Mouse (Mus musculus) megakaryocyte, embryonic 14.5 days (primary cell): Measurements from ENCODE around the gene Traf4. TPM values are rescaled to one million over a fixed set of nuclear protein-coding genes. Genes with fewer than 3 reads are reported as not detected.
A peak's percentile ranks its signal among the peaks of the same experiment; 100 is the strongest.

ENCODE experiments used
- H3K27me3 ChIP-seq: replicated peaks from 2 replicates; pipeline ENCODE3; 2012; ENCODE audit warnings: inconsistent platforms
- H3K36me3 ChIP-seq: replicated peaks from 2 replicates; pipeline ENCODE3; 2012; ENCODE audit warnings: low read length, inconsistent platforms, mixed read lengths
- H3K4me1 ChIP-seq: 2 replicates; pipeline ENCODE4 v1.6.1; 2012; ENCODE audit warnings: inconsistent platforms
- H3K4me3 ChIP-seq: replicated peaks from 2 replicates; pipeline ENCODE3; 2012; ENCODE audit warnings: moderate library complexity, mild to moderate bottlenecking, inconsistent platforms
- H3K9me3 ChIP-seq: 2 replicates; pipeline ENCODE4 v1.6.1; 2012; ENCODE audit warnings: inconsistent platforms
- FLI1 ChIP-seq: IDR thresholded peaks from 2 replicates; pipeline ENCODE4 v1.6.1; 2012; ENCODE audit warnings: low read length, inconsistent platforms, mixed read lengths
- GATA1 ChIP-seq: IDR thresholded peaks from 3 replicates; pipeline ENCODE4 v1.6.1; 2012; ENCODE audit warnings: mixed read lengths, low read length, inconsistent platforms, borderline replicate concordance
- polyA plus RNA-seq: library from polyadenylated mRNA; stranded (reverse); fragments of >175 nt; gene quantifications from 2 replicates; pipeline ENCODE4 v1.2.3, GENCODE M21; 2012; ENCODE audit warnings: low replicate concordance; ENCODE audit not compliant: insufficient read depth

Traf4 gene
- polyA plus RNA-seq, 1 experiment, result 6.3 TPM

DNA sequence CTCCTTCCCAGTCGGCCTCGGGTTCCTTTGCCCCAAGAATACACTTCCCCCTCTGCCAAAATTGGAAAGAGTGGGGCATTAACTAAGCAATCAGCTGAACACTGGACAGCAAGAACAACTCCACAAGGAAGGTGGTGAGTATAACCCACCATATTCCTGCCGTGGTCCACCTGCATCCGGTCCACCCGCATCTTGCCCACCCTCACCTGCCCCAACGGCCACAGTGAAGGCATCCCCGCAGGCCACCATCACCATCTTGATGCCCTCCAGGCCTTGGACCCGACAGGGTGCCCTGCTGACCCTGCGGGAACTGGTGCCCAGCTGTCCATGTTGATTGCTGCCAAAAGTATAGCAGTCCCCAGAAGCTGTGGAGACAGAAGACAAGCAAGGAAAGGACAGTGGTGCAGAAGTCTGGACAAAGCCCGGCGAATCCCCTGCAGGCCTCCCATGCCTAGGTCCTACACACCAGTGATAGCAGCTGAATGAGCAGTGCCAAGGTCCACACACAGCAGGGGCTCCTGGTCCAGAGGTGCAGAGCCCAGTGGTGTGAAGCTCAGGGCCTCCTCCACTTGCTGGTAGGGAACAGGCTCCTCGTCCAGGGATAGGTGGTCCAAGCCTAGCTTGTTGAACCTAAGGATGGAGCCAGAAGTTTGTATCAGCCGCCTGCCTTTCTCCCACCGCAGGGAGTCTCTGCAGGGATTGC lies 2.0 kb upstream of the Traf4 start:
- Histone ChIP-seq H3K27me3 (peaks cover 40% of the 10 kb centered on the region), H3K36me3 (peaks cover 33% of the 10 kb centered on the region), H3K4me1 (peaks cover 73% of the 10 kb centered on the region), H3K4me3 (peak overlapping the region; percentile 8), H3K9me3 (no peaks in the 10 kb centered on the region)
- TF ChIP-seq GATA1 (no peak), FLI1 (no peak)

DNA sequence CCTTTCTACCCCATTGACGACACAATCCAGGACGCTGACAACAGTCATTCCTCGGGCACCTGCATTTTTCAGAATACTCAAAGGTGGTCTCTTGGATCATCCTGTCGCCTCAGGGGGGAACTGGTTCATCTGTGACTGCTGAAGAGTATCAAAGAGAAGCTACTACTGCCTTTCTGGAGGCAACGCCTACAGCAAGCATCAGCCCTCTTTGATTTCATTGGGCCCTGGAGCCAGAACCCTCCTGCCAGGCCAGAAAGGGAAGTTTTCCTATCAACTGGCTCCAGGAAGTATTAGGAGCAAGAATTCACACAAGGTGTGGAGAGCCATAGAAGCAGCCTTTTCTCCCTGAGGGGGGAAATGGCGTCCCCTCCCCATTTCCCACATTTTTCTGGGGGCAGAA lies 1.3 kb upstream of the Traf4 start:
- TF ChIP-seq FLI1, result no peak
- TF ChIP-seq GATA1, result no peak
- H3K4me1 ChIP-seq, result peaks cover 72% of the 10 kb centered on the region

DNA sequence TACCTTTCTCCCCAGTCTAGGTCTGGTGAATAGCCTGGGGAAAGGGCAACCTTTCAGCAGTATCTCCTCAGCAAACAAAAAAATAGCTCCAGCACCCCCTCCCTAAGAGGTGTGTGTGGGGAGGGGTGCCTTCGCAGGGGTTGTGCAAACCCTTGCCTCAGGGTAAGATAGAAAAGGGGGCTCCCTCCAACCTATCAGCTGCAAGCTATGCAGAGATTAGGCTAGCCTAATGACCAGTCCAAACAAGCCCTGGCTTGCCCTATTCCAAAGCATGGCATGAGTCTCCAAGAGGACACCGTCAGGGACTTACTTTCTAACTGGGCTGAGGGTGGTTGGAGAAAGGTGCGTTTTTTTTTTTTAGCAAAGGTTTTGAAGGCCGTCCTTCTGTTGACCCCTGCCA lies 772 bp upstream of the Traf4 start:
- Histone ChIP-seq H3K27me3 (peaks cover 49% of the 10 kb centered on the region), H3K36me3 (peaks cover 33% of the 10 kb centered on the region), H3K4me1 (peaks cover 74% of the 10 kb centered on the region), H3K4me3 (peak overlapping the region; percentile 96), H3K9me3 (no peaks in the 10 kb centered on the region)
- no peak for TF ChIP-seq FLI1
- TF ChIP-seq GATA1, result no peak

More for the DNA sequence above, 1.3 kb upstream of the Traf4 start:
- H3K4me3 ChIP-seq, result no peak overlapping the region
- H3K27me3 ChIP-seq, result peaks cover 47% of the 10 kb centered on the region
- H3K9me3 ChIP-seq, result no peaks in the 10 kb centered on the region
- peaks cover 31% of the 10 kb centered on the region for H3K36me3 ChIP-seq

DNA sequence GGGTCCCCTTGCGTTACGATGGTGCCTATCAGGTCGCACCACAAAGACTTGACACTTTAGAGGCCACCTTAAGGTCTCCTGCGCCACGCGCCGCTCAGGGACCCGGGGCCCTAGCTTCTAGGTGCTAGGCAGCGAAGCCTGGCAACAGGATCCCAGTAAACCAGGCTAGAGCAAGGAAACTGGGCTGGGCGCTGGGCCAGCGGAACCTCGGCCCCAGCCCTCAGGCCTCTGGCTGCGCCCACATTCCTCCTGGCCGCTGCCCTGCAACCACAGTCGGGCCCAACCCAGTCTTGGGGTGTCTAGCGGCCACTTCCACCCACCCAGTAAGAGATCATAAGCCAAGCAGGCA lies 346 bp upstream of the Traf4 start:
- Histone ChIP-seq H3K4me3 (peak overlapping the region; percentile 96), H3K4me1 (peaks cover 78% of the 10 kb centered on the region), H3K9me3 (no peaks in the 10 kb centered on the region), H3K36me3 (peaks cover 33% of the 10 kb centered on the region), H3K27me3 (peaks cover 50% of the 10 kb centered on the region)
- no peak for TF ChIP-seq GATA1
- no peak for TF ChIP-seq FLI1

DNA sequence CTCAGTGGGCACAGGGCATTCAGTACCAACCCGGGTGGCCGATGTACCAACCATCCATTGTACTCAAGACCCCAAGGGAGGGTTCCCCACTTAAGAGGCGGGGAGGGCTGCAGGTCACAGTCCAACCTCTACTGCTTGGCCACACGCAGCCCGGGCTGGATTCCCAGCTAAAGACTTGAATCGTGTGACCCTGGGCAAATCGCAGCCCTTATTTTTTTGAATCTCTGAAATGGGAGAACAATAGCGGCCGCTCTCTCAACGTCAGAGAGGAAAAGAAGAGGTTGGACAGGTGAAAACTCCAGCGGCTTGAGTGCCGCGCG lies 825 bp downstream of the Traf4 start:
- Histone ChIP-seq H3K27me3 (peaks cover 52% of the 10 kb centered on the region), H3K4me1 (peaks cover 80% of the 10 kb centered on the region), H3K9me3 (no peaks in the 10 kb centered on the region), H3K4me3 (peak overlapping the region; percentile 96), H3K36me3 (peaks cover 41% of the 10 kb centered on the region)
- TF ChIP-seq GATA1, result no peak
- TF ChIP-seq FLI1, result no peak

DNA sequence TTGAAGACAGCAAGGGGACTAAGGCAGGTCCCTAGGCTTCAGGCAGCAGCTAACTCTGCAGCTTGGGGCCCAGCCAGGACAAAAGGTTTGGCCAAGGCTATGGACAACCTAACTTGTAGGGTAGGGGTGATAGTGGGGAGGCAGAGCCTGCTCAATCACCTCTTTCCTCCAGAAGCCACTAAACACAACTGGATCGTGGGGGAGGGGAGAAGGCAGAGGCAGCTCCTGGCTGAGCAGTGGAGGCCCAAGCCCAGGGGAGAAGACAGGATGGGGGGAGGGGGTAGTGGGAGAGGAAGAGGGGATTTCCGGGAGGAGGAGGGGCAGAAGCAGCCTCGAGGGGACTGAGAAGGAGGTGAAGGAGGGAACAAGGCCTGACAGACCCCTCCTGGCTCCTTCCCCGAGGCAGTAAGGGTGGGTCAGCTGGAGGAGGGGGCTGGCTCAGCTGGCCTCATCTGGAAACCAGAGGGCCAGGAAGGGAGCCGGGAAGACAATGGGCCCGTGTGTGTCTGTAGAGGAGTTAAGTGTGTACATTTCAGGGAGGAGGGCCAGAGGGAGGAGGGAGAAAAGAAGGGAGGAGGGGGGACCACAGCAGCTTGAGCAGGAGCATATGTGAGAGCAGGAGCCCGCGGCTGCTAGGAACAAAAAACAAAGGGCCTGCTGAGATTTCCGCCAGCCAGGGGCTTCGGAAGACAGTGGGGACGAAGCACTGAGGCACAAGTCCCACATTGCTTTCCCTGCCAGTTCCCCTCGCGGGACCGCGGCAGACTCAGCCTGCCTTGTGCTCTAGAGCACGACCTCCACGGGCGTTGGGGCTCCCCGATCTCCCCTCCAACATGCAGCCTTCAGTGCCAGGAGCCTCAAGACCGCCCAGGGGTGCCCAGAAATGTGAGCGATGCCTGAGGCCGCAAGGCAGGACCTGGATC lies 1.4 kb downstream of the Traf4 start:
- Histone ChIP-seq H3K9me3 (no peaks in the 10 kb centered on the region), H3K4me1 (peaks cover 80% of the 10 kb centered on the region), H3K36me3 (peaks cover 41% of the 10 kb centered on the region), H3K27me3 (peaks cover 49% of the 10 kb centered on the region), H3K4me3 (peak overlapping the region; percentile 96)
- no peak for TF ChIP-seq GATA1
- TF ChIP-seq FLI1, result no peak

DNA sequence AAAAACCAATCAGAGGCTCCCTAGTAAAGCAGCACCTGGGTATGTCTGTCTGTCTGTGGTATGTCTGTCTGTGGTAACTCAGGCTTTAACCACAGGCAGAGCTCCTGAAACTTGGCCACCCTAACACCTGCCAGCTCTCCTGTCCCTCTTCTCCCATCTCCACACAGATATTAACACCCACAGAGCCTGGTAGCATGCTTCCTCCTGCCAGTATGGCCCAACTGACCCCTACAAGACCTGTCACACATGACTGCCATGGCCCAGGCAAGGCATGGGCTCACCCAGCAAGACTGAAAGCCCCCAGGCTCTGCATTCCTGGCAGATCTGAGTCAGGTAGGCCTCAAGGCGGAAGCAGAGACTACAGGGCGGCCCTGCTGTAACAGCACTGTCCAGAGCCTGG lies 2.3 kb downstream of the Traf4 start:
- no peaks in the 10 kb centered on the region for H3K9me3 ChIP-seq
- peaks cover 49% of the 10 kb centered on the region for H3K27me3 ChIP-seq
- peak overlapping the region; percentile 96 for H3K4me3 ChIP-seq
- peaks cover 49% of the 10 kb centered on the region for H3K36me3 ChIP-seq
- peaks cover 81% of the 10 kb centered on the region for H3K4me1 ChIP-seq
- TF ChIP-seq GATA1 (no peak), FLI1 (no peak)

DNA sequence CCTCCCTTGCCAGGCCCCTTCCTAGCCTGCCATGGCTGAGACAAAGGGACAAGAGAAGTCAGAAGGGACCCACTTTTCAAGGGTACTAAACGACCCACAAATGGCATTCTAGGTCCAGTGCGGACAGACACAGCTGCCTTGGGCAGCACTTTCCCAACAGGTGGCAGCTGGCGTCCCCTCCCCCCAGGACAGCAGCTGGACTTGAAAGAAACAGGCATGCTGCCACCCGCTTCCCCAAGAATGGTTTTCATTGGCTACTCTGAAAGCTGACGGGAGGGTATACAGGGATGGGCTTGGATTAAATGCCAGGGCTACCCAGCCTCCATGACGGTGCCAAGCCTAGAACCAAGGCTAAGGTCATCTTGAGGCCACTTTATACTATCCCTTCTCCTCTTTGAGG lies 2.9 kb downstream of the Traf4 start:
- H3K36me3 ChIP-seq, result peaks cover 49% of the 10 kb centered on the region

DNA sequence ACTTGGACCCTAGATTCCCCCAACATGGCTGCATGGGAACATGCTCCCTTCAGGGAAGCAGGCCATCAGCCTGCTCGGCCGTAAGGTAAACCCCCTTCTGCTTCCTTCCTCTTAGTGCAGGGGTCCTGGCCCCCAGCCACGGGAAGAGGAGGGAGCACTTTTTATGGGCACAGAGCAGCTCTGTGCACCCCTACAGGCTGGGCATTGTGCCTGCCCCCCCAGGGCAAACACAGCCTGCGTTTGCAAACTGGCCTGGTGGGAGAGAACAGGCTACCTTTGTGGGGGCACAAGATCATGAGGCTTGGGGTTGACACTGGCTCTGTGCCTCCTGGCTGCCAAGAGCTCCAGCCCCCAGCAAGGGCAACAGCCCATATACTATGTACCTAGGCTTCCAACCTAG lies 3.4 kb downstream of the Traf4 start:
- H3K36me3 ChIP-seq, result peaks cover 48% of the 10 kb centered on the region
- no peak for TF ChIP-seq GATA1
- TF ChIP-seq FLI1, result no peak
- no peak overlapping the region for H3K4me3 ChIP-seq
- peaks cover 40% of the 10 kb centered on the region for H3K27me3 ChIP-seq
- H3K4me1 ChIP-seq, result peaks cover 74% of the 10 kb centered on the region
- no peaks in the 10 kb centered on the region for H3K9me3 ChIP-seq

More for the DNA sequence above, 2.9 kb downstream of the Traf4 start:
- no peak overlapping the region for H3K4me3 ChIP-seq
- TF ChIP-seq FLI1 (no peak), GATA1 (no peak)
- H3K27me3 ChIP-seq, result peaks cover 45% of the 10 kb centered on the region
- H3K4me1 ChIP-seq, result peaks cover 78% of the 10 kb centered on the region
- H3K9me3 ChIP-seq, result no peaks in the 10 kb centered on the region

DNA sequence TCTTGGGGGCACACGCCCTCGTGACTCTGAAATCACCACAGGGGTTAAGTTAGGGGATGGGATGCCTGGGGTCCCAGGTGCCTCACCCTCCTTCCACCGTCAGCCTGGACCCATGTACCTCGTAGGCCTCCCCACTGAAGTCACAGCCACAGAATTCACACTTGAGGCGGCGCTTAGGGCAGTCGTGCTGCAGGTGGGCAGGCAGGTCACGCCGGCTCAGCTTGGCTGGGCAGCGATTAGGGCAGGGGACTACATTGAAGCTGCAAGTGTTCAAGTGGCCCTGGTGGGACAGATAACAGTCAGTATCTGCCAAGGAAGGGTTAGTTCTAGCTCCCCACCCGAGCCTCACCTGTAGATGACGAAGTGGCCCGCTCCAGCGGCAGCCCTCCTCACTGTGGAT lies 4.2 kb downstream of the Traf4 start:
- peaks cover 55% of the 10 kb centered on the region for H3K36me3 ChIP-seq
- peaks cover 40% of the 10 kb centered on the region for H3K27me3 ChIP-seq
- H3K9me3 ChIP-seq, result no peaks in the 10 kb centered on the region
- TF ChIP-seq GATA1 (no peak), FLI1 (no peak)
- H3K4me1 ChIP-seq, result peaks cover 67% of the 10 kb centered on the region
- peak overlapping the region; percentile 14 for H3K4me3 ChIP-seq
